Mouse (Mus musculus) liver, embryonic 13.5 days (tissue): ENCODE results near the gene Sdccag8. TPM values are rescaled to one million over a fixed set of nuclear protein-coding genes. Genes with fewer than 3 reads are reported as not detected.

Experiments
- ATAC-seq: fragments of 200-750 bp; cut with Nextera tagmentation; 2 replicates; pipeline ENCODE4 v1.8.0; 2017; ENCODE audit warnings: low read depth, mild to moderate bottlenecking, moderate number of reproducible peaks, moderate library complexity
- DNase-seq: peaks from one replicate; pipeline ENCODE4 v3.0.0; 2022
- H3K27ac ChIP-seq: fragments of 300-500 bp; sonication (generic); 2 replicates; pipeline ENCODE4 v1.5.1; 2015; ENCODE audit warnings: moderate library complexity, mild to moderate bottlenecking, inconsistent platforms
- H3K27me3 ChIP-seq: fragments of 300-500 bp; sonication (generic); 2 replicates; pipeline ENCODE4 v1.6.1; 2015; ENCODE audit warnings: mild to moderate bottlenecking, inconsistent platforms
- H3K36me3 ChIP-seq: fragments of 300-500 bp; sonication (generic); 2 replicates; pipeline ENCODE4 v1.6.1; 2015; ENCODE audit warnings: mild to moderate bottlenecking, inconsistent platforms
- H3K4me1 ChIP-seq: fragments of 300-500 bp; sonication (generic); replicated peaks from 2 replicates; pipeline ENCODE4 v1.6.1; 2015; ENCODE audit warnings: inconsistent platforms
- H3K4me2 ChIP-seq: fragments of 300-500 bp; sonication (generic); 2 replicates; pipeline ENCODE4 v1.6.1; 2015; ENCODE audit warnings: inconsistent platforms, mild to moderate bottlenecking, moderate library complexity
- H3K4me3 ChIP-seq: fragments of 300-500 bp; sonication (generic); replicated peaks from 2 replicates; pipeline ENCODE4 v1.5.1; 2015; ENCODE audit warnings: mild to moderate bottlenecking, inconsistent platforms
- H3K9ac ChIP-seq: fragments of 300-500 bp; sonication (generic); 2 replicates; pipeline ENCODE4 v1.6.1; 2015; ENCODE audit warnings: mild to moderate bottlenecking, inconsistent platforms
- H3K9me3 ChIP-seq: fragments of 300-500 bp; sonication (generic); replicated peaks from 2 replicates; pipeline ENCODE4 v1.6.1; 2016; ENCODE audit warnings: inconsistent platforms
- WGBS: fragments of 180-500 bp; shearing (Covaris S2); methylation state at CpG from one replicate; pipeline ENCODE4 v1.1.7; 2015; ENCODE audit not compliant: insufficient replicate concordance; 5-methylcytosine and 5-hydroxymethylcytosine counted together
- polyA plus RNA-seq: library from polyadenylated mRNA; unstranded; fragments of >200 nt; fragmentation: Nextera tagmentation; extraction: Ambion mirVana; gene quantifications from 2 replicates; pipeline ENCODE4 v1.2.1, GENCODE M21; 2015

Sdccag8 gene
- polyA plus RNA-seq, 1 experiment from 2014 or later: 5.7 TPM

- ATAC-seq: no peak
- no peak for DNase-seq
Observed at GRCm38 (mm10) chr1:176999011-176999410, 184.6 kb downstream of the Sdccag8 start.

GRCm38 (mm10) chr1:177002951-177003350 is 188.5 kb downstream of the Sdccag8 start:
- H3K27me3 ChIP-seq: no peaks in the 10 kb centered on the region
- no peak for ATAC-seq
- no peaks in the 10 kb centered on the region for H3K9me3 ChIP-seq
- H3K9ac ChIP-seq: no peak overlapping the region
- H3K36me3 ChIP-seq: no peaks in the 10 kb centered on the region
- no peak overlapping the region for H3K4me2 ChIP-seq
- H3K4me3 ChIP-seq: no peak overlapping the region
- H3K27ac ChIP-seq: no peak overlapping the region
- WGBS: 56% methylated on average over 6 of the region's 6 CpGs
- no peaks in the 10 kb centered on the region; the same call in 1 of the 2 replicates for H3K4me1 ChIP-seq
- no peak for DNase-seq

More at GRCm38 (mm10) chr1:176999011-176999410, 184.6 kb downstream of the Sdccag8 start:
- no peak overlapping the region for H3K4me2 ChIP-seq
- no peaks in the 10 kb centered on the region for H3K9me3 ChIP-seq
- 70% methylated on average over 6 of the region's 6 CpGs for WGBS
- H3K4me3 ChIP-seq: no peak overlapping the region
- H3K27me3 ChIP-seq: no peaks in the 10 kb centered on the region
- H3K9ac ChIP-seq: no peak overlapping the region
- no peak overlapping the region for H3K27ac ChIP-seq
- peaks cover 29% of the 10 kb centered on the region for H3K4me1 ChIP-seq
- no peaks in the 10 kb centered on the region for H3K36me3 ChIP-seq

- H3K9ac ChIP-seq: no peak overlapping the region
- 65% methylated on average over 4 of the region's 4 CpGs for WGBS
- H3K9me3 ChIP-seq: no peaks in the 10 kb centered on the region
- peaks cover 3% of the 10 kb centered on the region; the same call in 1 of the 2 replicates for H3K4me1 ChIP-seq
- H3K36me3 ChIP-seq: no peaks in the 10 kb centered on the region
- DNase-seq: no peak
- no peak overlapping the region for H3K4me3 ChIP-seq
- H3K4me2 ChIP-seq: no peak overlapping the region
- H3K27ac ChIP-seq: no peak overlapping the region
- H3K27me3 ChIP-seq: no peaks in the 10 kb centered on the region
- no peak for ATAC-seq
Observed at GRCm38 (mm10) chr1:177004041-177004741, 189.7 kb downstream of the Sdccag8 start.

GRCm38 (mm10) chr1:177007405-177007804 is 192.9 kb downstream of the Sdccag8 start:
- Histone ChIP-seq H3K36me3 (no peaks in the 10 kb centered on the region), H3K27me3 (no peaks in the 10 kb centered on the region), H3K27ac (no peak overlapping the region), H3K4me3 (no peak overlapping the region), H3K4me2 (no peak overlapping the region), H3K4me1 (peaks cover 3% of the 10 kb centered on the region; the same call in 1 of the 2 replicates), H3K9me3 (no peaks in the 10 kb centered on the region), H3K9ac (no peak overlapping the region)
- ATAC-seq: no peak
- DNase-seq: no peak
- WGBS: 79% methylated on average over 3 of the region's 3 CpGs

GRCm38 (mm10) chr1:177008777-177009176 is 194.3 kb downstream of the Sdccag8 start:
- Histone ChIP-seq H3K27ac (no peak overlapping the region), H3K9ac (no peak overlapping the region), H3K9me3 (no peaks in the 10 kb centered on the region), H3K27me3 (no peaks in the 10 kb centered on the region), H3K4me3 (no peak overlapping the region), H3K4me1 (peaks cover 3% of the 10 kb centered on the region; the same call in 1 of the 2 replicates), H3K4me2 (no peak overlapping the region), H3K36me3 (no peaks in the 10 kb centered on the region)
- WGBS: 64% methylated on average over 1 of the region's 1 CpGs
- ATAC-seq (peak; percentile 25; the same call in 1 of the 2 replicates), DNase-seq (no peak)

- Histone ChIP-seq H3K9me3 (no peaks in the 10 kb centered on the region), H3K27ac (no peak overlapping the region), H3K4me3 (no peak overlapping the region), H3K9ac (no peak overlapping the region), H3K27me3 (no peaks in the 10 kb centered on the region), H3K36me3 (no peaks in the 10 kb centered on the region), H3K4me1 (peaks cover 3% of the 10 kb centered on the region; the same call in 1 of the 2 replicates), H3K4me2 (no peak overlapping the region)
- ATAC-seq (no peak), DNase-seq (no peak)
- 70% methylated on average over 3 of the region's 3 CpGs for WGBS
Observed at GRCm38 (mm10) chr1:177010041-177010440, 195.6 kb downstream of the Sdccag8 start.

GRCm38 (mm10) chr1:177010607-177011302 is 196.3 kb downstream of the Sdccag8 start:
- H3K9ac ChIP-seq: no peak overlapping the region
- ATAC-seq (no peak), DNase-seq (no peak)
- H3K36me3 ChIP-seq: no peaks in the 10 kb centered on the region
- H3K4me1 ChIP-seq: peaks cover 3% of the 10 kb centered on the region; the same call in 1 of the 2 replicates
- H3K27me3 ChIP-seq: no peaks in the 10 kb centered on the region
- H3K9me3 ChIP-seq: no peaks in the 10 kb centered on the region
- 64% methylated on average over 6 of the region's 6 CpGs for whole genome bisulfite sequencing
- no peak overlapping the region for H3K27ac ChIP-seq
- no peak overlapping the region for H3K4me3 ChIP-seq
- H3K4me2 ChIP-seq: no peak overlapping the region

GRCm38 (mm10) chr1:177011688-177012087 is 197.2 kb downstream of the Sdccag8 start:
- ATAC-seq (no peak), DNase-seq (no peak)
- Histone ChIP-seq H3K27ac (no peak overlapping the region), H3K36me3 (no peaks in the 10 kb centered on the region), H3K4me3 (no peak overlapping the region), H3K4me2 (no peak overlapping the region), H3K27me3 (no peaks in the 10 kb centered on the region), H3K4me1 (peaks cover 3% of the 10 kb centered on the region; the same call in 1 of the 2 replicates), H3K9me3 (no peaks in the 10 kb centered on the region), H3K9ac (no peak overlapping the region)
- WGBS: 74% methylated on average over 13 of the region's 13 CpGs

GRCm38 (mm10) chr1:177012774-177013173 is 198.3 kb downstream of the Sdccag8 start:
- DNase-seq (no peak), ATAC-seq (no peak)
- H3K4me2 ChIP-seq: no peak overlapping the region
- no peak overlapping the region for H3K9ac ChIP-seq
- 62% methylated on average over 3 of the region's 3 CpGs for WGBS
- no peaks in the 10 kb centered on the region for H3K27me3 ChIP-seq
- no peak overlapping the region for H3K27ac ChIP-seq
- no peaks in the 10 kb centered on the region for H3K36me3 ChIP-seq
- H3K4me1 ChIP-seq: peaks cover 3% of the 10 kb centered on the region; the same call in 1 of the 2 replicates
- H3K9me3 ChIP-seq: no peaks in the 10 kb centered on the region
- no peak overlapping the region for H3K4me3 ChIP-seq

GRCm38 (mm10) chr1:177013313-177013712 is 198.9 kb downstream of the Sdccag8 start:
- no peak overlapping the region for H3K27ac ChIP-seq
- DNase-seq: no peak
- H3K4me3 ChIP-seq: no peak overlapping the region
- no peak overlapping the region for H3K9ac ChIP-seq
- H3K27me3 ChIP-seq: no peaks in the 10 kb centered on the region
- no peak for ATAC-seq
- no peaks in the 10 kb centered on the region for H3K9me3 ChIP-seq
- H3K4me1 ChIP-seq: peaks cover 3% of the 10 kb centered on the region; the same call in 1 of the 2 replicates
- no peaks in the 10 kb centered on the region for H3K36me3 ChIP-seq
- 62% methylated on average over 1 of the region's 1 CpGs for WGBS
- H3K4me2 ChIP-seq: no peak overlapping the region

- no peaks in the 10 kb centered on the region for H3K27me3 ChIP-seq
- WGBS: 79% methylated on average over 3 of the region's 3 CpGs
- no peak overlapping the region for H3K4me3 ChIP-seq
- ATAC-seq: no peak
- no peak overlapping the region for H3K27ac ChIP-seq
- H3K9me3 ChIP-seq: no peaks in the 10 kb centered on the region
- no peak overlapping the region for H3K4me2 ChIP-seq
- H3K9ac ChIP-seq: no peak overlapping the region
- no peak for DNase-seq
- peaks cover 2% of the 10 kb centered on the region; the same call in 1 of the 2 replicates for H3K4me1 ChIP-seq
- H3K36me3 ChIP-seq: no peaks in the 10 kb centered on the region
Observed at GRCm38 (mm10) chr1:177013776-177014175, 199.3 kb downstream of the Sdccag8 start.
